Mouse (Mus musculus) MEL (cell line): ENCODE results near the gene Gm47791. TPM values are rescaled to one million over a fixed set of nuclear protein-coding genes. Genes with fewer than 3 reads are reported as not detected.

ENCODE experiments used
- ELF1 ChIP-seq: IDR thresholded peaks from 2 replicates; pipeline ENCODE4 v1.6.1; 2014; ENCODE audit warnings: low read depth, mild to moderate bottlenecking, inconsistent platforms, low read length, improper control_type of control experiment, moderate library complexity
- JUND ChIP-seq: IDR thresholded peaks from 2 replicates; pipeline ENCODE4 v1.6.1; 2011; ENCODE audit warnings: low read depth, mild to moderate bottlenecking, improper control_type of control experiment, low read length
- MAFK ChIP-seq: IDR thresholded peaks from 2 replicates; pipeline ENCODE4 v1.6.1; 2011; ENCODE audit warnings: low read depth, mild to moderate bottlenecking, low read length, improper control_type of control experiment, borderline replicate concordance
- MAX ChIP-seq: IDR thresholded peaks from 2 replicates; pipeline ENCODE4 v1.6.1; 2011; ENCODE audit warnings: low read length, improper control_type of control experiment
- MAZ ChIP-seq: IDR thresholded peaks from 2 replicates; pipeline ENCODE4 v1.6.1; 2012; ENCODE audit warnings: low read depth, mild to moderate bottlenecking, inconsistent platforms, low read length, improper control_type of control experiment
- MXI1 ChIP-seq: IDR thresholded peaks from 2 replicates; pipeline ENCODE4 v1.6.1; 2011; ENCODE audit warnings: mild to moderate bottlenecking, low read depth, low read length, improper control_type of control experiment
- MYB ChIP-seq: IDR thresholded peaks from 2 replicates; pipeline ENCODE4 v1.6.1; 2011; ENCODE audit warnings: mild to moderate bottlenecking, low read depth, low read length, improper control_type of control experiment
- POLR2A ChIP-seq, 2 experiments: IDR thresholded peaks; 2 replicates each; pipeline ENCODE4 v1.6.1; 2011 to 2012; ENCODE audit warnings: low read length in 2 of 2, mild to moderate bottlenecking in 2 of 2, control low read depth in 1 of 2, improper control_type of control experiment in 1 of 2, low read depth in 1 of 2, moderate library complexity in 1 of 2; ENCODE audit not compliant: control insufficient read depth in 1 of 2, insufficient read depth in 1 of 2, poor library complexity in 1 of 2
- SIN3A ChIP-seq: IDR thresholded peaks from 2 replicates; pipeline ENCODE4 v1.6.1; 2012; ENCODE audit warnings: low read length, improper control_type of control experiment, inconsistent platforms
- TBP ChIP-seq: IDR thresholded peaks from 2 replicates; pipeline ENCODE4 v1.8.0; 2011; ENCODE audit warnings: low read depth, low read length, improper control_type of control experiment
- USF2 ChIP-seq, 2 experiments: IDR thresholded peaks; 2 replicates each; pipeline ENCODE4 v1.6.1; 2011 to 2012; ENCODE audit warnings: improper control_type of control experiment in 2 of 2, low read length in 2 of 2, borderline replicate concordance in 1 of 2, inconsistent platforms in 1 of 2, low read depth in 1 of 2, mild to moderate bottlenecking in 1 of 2; ENCODE audit not compliant: insufficient read depth in 1 of 2
- polyA plus RNA-seq, 2 experiments: library from polyadenylated mRNA; stranded (reverse) in 1 of 2; unstranded in 1 of 2; fragments of >175 nt in 1 of 2; fragments of >200 nt in 1 of 2; gene quantifications; 2 replicates each; pipeline versions ENCODE4 v1.2.1 to v1.2.4; 2012; ENCODE audit warnings: low replicate concordance in 2 of 2, low read depth in 1 of 2; ENCODE audit not compliant: insufficient read length in 2 of 2, insufficient read depth in 1 of 2, missing spikeins in 1 of 2
- total RNA-seq: library from RNA; depleted of rRNA; stranded (reverse); fragments of 300-350 nt; gene quantifications from 2 replicates; pipeline ENCODE4 v1.2.3, GENCODE M21; 2012; rRNA removed

Gm47791 gene
- total and polyA plus RNA-seq, 3 experiments: not detected

GRCm38 (mm10) chr1:82724339-82725025, 46.6 kb downstream of the Gm47791 start, which contains the start of gene Mff (continued):
- TF ChIP-seq POLR2A (IDR thresholded peaks at IDR 0.05; ENCODE audit: control insufficient read depth in 1 of 2, insufficient read depth in 1 of 2, low read depth in 1 of 2, low read length in 2 of 2, poor library complexity in 1 of 2): peak; percentile 30 to 75; a peak in 1 of 4 replicates
- TF ChIP-seq JUND: no peak
- peak; percentile 84 to 91 for TF ChIP-seq USF2 (IDR thresholded peaks at IDR 0.05; ENCODE audit: borderline replicate concordance in 1 of 2, insufficient read depth in 1 of 2, low read depth in 1 of 2, low read length in 2 of 2)
- TF ChIP-seq MXI1: peak; percentile 56; the same call in 1 of the 2 replicates
- TF ChIP-seq TBP: peak; percentile 83
- no peak; the same call in 1 of the 2 replicates for TF ChIP-seq MAZ
- peak; percentile 94 for TF ChIP-seq SIN3A
- TF ChIP-seq MAX: peak; percentile 80
- no peak for TF ChIP-seq MAFK
- TF ChIP-seq MYB: no peak
- peak; percentile 97 for TF ChIP-seq ELF1

Other genes starting within 250 kb of the Gm47791 start
- not detected in 2 replicates for gene Col4a4, start 184.4 kb downstream of the Gm47791 start, total RNA-seq
- under 1 TPM in 1 of 2 experiments, not detected in 1; 0.03 TPM for gene Col4a4, start 184.4 kb downstream of the Gm47791 start, polyA plus RNA-seq
- 0.19 and 0.65 TPM in 2 replicates for gene Col4a3, start 184.3 kb downstream of the Gm47791 start, total RNA-seq
- under 1 TPM in 1 of 2 experiments, not detected in 1; 0.47 TPM for gene Col4a3, start 184.3 kb downstream of the Gm47791 start, polyA plus RNA-seq
- gene Mff, start 46.4 kb downstream of the Gm47791 start, total RNA-seq: 86.0 and 91.1 TPM in 2 replicates
- 100 to 1,000 TPM in 1 of 2 experiments, not detected in 1; 195 TPM for gene Mff, start 46.4 kb downstream of the Gm47791 start, polyA plus RNA-seq
- gene Tm4sf20, start 2.8 kb downstream of the Gm47791 start, total RNA-seq: not detected in 2 replicates
- not detected for gene Tm4sf20, start 2.8 kb downstream of the Gm47791 start, polyA plus RNA-seq
- 34.1 and 38.2 TPM in 2 replicates for gene Agfg1, start 68.2 kb upstream of the Gm47791 start, total RNA-seq
- gene Agfg1, start 68.2 kb upstream of the Gm47791 start, polyA plus RNA-seq: 10 to 100 TPM in 1 of 2 experiments, not detected in 1; 58.6 TPM
- 0.15 TPM in 1 of 2 replicates, not detected in the other for gene A030005L19Rik, start 142.1 kb upstream of the Gm47791 start, total RNA-seq
- under 1 TPM in 1 of 2 experiments, not detected in 1; 0.26 TPM for gene A030005L19Rik, start 142.1 kb upstream of the Gm47791 start, polyA plus RNA-seq
- gene A030014E15Rik, start 153.7 kb upstream of the Gm47791 start, total RNA-seq: not detected in 2 replicates
- gene A030014E15Rik, start 153.7 kb upstream of the Gm47791 start, polyA plus RNA-seq: not detected
- gene Gm6217, start 160.2 kb upstream of the Gm47791 start, total RNA-seq: not detected in 2 replicates
- not detected for gene Gm6217, start 160.2 kb upstream of the Gm47791 start, polyA plus RNA-seq
- not detected in 2 replicates for gene A030003K21Rik, start 172.1 kb upstream of the Gm47791 start, total RNA-seq
- gene A030003K21Rik, start 172.1 kb upstream of the Gm47791 start, polyA plus RNA-seq: not detected
- gene Gm7544, start 184.8 kb upstream of the Gm47791 start, total RNA-seq: not detected in 2 replicates
- gene Gm7544, start 184.8 kb upstream of the Gm47791 start, polyA plus RNA-seq: not detected
- not detected in 2 replicates for gene Gm47955, start 189.0 kb upstream of the Gm47791 start, total RNA-seq
- gene Gm47955, start 189.0 kb upstream of the Gm47791 start, polyA plus RNA-seq: not detected
- not detected in 2 replicates for gene Gm47959, start 229.3 kb upstream of the Gm47791 start, total RNA-seq
- not detected for gene Gm47959, start 229.3 kb upstream of the Gm47791 start, polyA plus RNA-seq